Mouse (Mus musculus) neutrophil, adult 65 days (primary cell): ENCODE measurements around the gene Chst5. TPM values are rescaled to one million over a fixed set of nuclear protein-coding genes. Genes with fewer than 3 reads are reported as not detected.

Source experiments
- total RNA-seq: library from RNA; stranded (reverse); gene quantifications from 2 replicates; pipeline ENCODE4 v1.2.4, GENCODE M21; 2023

Chst5 gene
- total RNA-seq, result not detected in 2 replicates

DNA sequence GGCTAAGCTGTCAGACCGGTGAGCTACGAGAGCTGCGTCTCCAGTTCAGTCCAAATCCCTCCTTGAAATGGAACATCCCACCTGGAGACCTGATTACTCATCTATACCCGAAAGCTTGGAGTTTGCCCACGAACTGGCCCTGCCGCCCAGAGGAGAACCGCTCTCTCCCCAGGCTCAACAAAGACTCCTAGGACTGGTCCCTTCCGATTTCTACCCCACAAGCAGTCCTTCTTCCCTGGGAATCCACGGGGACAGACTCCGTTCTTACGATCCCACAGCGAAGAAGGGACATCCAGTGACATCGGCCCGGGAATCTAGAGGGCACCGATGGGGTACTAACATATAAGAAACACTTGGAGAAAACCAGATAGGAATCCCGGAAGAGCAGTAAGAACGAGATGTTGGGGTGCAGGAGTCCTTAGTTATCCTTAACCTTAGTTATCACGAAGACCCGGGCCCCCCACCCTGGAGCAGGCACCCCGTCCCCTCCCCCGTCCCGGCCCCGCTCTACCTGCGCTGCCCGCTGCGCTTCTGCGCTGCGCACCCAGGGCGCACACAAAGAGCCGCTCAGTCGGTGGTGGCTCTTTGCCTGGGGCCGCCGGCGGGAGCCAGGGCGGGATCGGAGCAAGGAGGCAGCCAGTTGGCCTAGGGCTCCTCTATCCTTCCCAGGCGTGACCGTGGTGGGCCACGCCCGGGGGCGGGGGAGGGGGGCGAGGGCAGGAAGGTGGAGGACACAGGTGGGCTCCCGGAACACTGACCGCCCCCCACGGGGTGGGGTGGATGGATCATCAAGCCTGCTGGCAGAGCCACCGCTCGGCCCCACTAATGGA, at the start of gene Chst5:
TSS of gene Chst5 (minus strand) at position 827 of the 830 bp plus-strand sequence.

GRCm38 (mm10) chr8:111940171-111941100, 30.2 kb upstream of the Chst5 start, which contains the start of gene Gabarapl2:
Gene Gabarapl2 (plus strand): TSS chr8:111940703.

DNA sequence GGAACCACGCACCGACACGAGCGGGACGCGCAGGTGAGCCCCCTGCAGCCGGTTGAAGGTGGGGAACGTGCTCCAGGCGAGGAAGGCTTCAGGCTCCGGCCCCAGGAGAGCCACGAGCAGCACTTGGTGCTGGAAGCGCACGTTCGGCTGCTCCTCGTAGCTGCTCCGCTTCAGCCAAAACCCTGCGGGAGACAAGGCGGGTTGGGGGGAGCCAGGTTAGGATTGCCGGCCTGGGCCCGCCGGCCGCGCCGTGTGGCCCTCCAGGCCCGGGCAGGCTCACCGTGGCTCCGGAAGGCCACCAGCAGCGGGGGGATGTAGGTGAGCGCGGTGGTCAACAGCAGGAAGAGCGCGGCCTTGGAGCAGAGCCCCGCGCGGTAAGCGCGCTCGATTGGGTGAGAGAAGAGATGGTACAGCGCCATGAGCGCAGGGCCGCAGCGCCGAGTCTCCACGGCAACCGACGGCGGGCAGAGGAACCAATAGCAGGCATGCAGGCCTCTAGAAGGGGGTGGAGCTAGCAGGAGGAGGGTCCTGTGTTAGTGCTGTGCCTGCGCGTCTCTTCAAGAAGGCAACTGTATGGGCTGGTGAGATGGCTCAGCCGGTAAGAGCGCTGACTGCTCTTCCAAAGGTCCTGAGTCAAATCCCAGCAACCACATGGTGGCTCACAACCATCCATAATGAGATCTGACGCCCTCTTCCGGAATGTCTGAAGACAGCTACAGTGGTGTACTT, 23.3 kb upstream of the Chst5 start, which contains the start of gene Tmem231:
TSS of gene Tmem231 (minus strand) at position 534 of the 729 bp plus-strand sequence.

GRCm38 (mm10) chr8:111876355-111876948, 33.8 kb downstream of the Chst5 start, which contains the start of gene Tmem170:
Gene Tmem170 (minus strand): TSS chr8:111876750.

DNA sequence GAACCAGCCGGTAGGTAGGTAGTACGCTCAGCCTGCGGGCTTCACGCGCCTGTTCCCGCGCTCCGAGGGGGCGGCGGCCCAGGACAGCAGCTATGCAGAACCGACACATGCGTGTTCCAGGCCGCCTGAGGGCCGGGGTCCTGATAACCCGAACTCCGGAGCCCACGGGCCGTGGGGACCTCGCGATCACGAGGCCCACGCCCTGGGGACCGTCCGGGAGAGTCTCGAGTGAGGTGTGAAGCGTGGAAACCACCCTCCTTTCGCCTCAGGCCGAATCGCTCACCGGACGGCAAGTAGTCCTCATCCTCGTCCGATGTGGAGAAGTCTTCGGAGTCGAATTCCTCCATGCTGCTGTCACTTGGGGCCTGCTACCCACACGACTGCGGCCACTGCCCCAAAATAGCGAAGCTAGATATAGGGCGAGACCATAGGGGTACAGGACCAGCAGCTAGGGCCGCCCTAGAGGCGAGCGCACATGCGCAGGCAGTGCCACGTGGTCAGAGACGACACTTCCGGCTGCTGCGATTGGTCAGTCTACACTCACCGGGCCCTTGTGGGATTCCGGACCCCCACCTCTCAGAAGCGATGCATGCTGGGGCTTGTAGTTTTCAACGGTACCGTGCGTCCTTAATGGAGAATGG, 56.3 kb downstream of the Chst5 start, which contains the start of gene Cfdp1:
TSS of gene Cfdp1 (minus strand) at position 431 of the 641 bp plus-strand sequence.

Other genes with a start within 250 kb of the Chst5 start
- not detected in 2 replicates for gene Ctrb1, start 219.4 kb downstream of the Chst5 start, total RNA-seq
- 0.61 TPM in 1 of 2 replicates, not detected in the other for gene Bcar1, start 166.6 kb downstream of the Chst5 start, total RNA-seq
- 15.6 and 16.8 TPM in 2 replicates for gene Cfdp1, start 56.2 kb downstream of the Chst5 start, total RNA-seq
- 4.0 and 4.2 TPM in 2 replicates for gene Tmem170, start 33.7 kb downstream of the Chst5 start, total RNA-seq
- not detected in 2 replicates for gene Tmem231, start 23.4 kb upstream of the Chst5 start, total RNA-seq
- gene Gabarapl2, start 30.3 kb upstream of the Chst5 start, total RNA-seq, result 104 and 121 TPM in 2 replicates
- 0.38 and 0.50 TPM in 2 replicates for gene Adat1, start 81.9 kb upstream of the Chst5 start, total RNA-seq
- 36.8 and 41.7 TPM in 2 replicates for gene Kars, start 100.9 kb upstream of the Chst5 start, total RNA-seq
- 6.5 and 7.6 TPM in 2 replicates for gene Terf2ip, start 101.0 kb upstream of the Chst5 start, total RNA-seq
- gene Gm6793, start 104.6 kb upstream of the Chst5 start, total RNA-seq, result not detected in 2 replicates